Mouse (Mus musculus): ENCODE measurements at regions not wholly inside any gene's neighbourhood (a gene's known extent, or its start where the extent isn't known, plus 50 kb on each side); places are given as distances from the start of the nearest gene placed in this dataset.

DNA sequence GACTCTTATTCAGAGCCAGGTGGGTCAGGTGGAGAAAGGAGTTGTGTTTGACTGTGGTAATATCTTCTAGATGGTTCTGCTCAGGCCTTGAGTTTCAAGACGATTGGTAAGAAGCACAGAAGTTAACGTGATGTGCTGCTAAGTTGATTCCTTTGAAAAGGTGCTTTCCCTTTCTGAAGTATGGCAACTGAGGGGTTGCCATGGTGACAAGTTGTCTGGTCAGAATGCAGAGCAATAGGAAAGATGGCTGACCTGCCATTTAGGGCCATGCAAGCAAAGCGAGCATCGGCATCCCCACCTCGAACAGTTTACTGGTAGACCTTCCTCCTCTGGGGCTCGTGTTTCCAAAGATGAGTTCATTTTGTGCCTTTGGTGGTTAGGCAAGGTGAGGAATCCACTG is 76.1 kb upstream of the Id2 start:
- Histone ChIP-seq H3K4me2 (ENCODE audit: low read depth, low read length) (no peak overlapping the region), H3K9ac (replicated peaks; ENCODE audit: low read depth, low read length) (no peak overlapping the region), H3K27me3 (ENCODE audit: control insufficient read depth, insufficient read depth, low read length) (no peaks in the 10 kb centered on the region), H3K27ac (ENCODE audit: low read depth, low read length) (no peak overlapping the region), H3K4me1 (ENCODE audit: control insufficient read depth, insufficient read depth, low read length) (no peaks in the 10 kb centered on the region), H3K36me3 (ENCODE audit: control insufficient read depth, insufficient read depth, low read length) (no peaks in the 10 kb centered on the region), H3K9me3 (ENCODE audit: control insufficient read depth, low read length) (no peaks in the 10 kb centered on the region), H3K4me3 (ENCODE audit: low read depth, low read length) (no peak overlapping the region)
- ATAC-seq (ENCODE audit: low read depth), result no peak
- WGBS, result 73% methylated on average over 6 of the region's 6 CpGs

DNA sequence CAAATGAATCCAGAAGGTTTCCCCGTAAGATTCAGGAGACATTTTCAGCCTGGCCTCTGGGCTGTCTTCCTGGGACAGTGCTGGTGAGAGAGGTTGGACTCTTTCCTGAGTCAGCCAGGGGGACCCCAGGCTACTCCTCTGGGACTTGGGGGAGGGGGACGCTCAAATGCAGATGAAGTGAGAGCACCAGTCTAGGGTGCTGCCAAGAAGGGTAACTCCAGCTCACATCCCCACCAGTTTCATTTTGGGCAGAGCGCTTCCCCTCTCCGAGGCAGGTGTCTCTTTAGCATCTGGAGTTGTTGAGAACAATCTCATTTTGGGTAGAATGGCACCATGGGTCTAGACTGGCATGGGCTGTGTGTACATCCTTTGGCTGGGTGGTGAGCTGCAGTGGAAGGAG is 75.5 kb upstream of the Id2 start:
- Histone ChIP-seq H3K4me1 (ENCODE audit: control insufficient read depth, insufficient read depth, low read length) (no peaks in the 10 kb centered on the region), H3K9me3 (ENCODE audit: control insufficient read depth, low read length) (no peaks in the 10 kb centered on the region), H3K4me2 (ENCODE audit: low read depth, low read length) (no peak overlapping the region), H3K27ac (ENCODE audit: low read depth, low read length) (no peak overlapping the region), H3K27me3 (ENCODE audit: control insufficient read depth, insufficient read depth, low read length) (no peaks in the 10 kb centered on the region), H3K36me3 (ENCODE audit: control insufficient read depth, insufficient read depth, low read length) (no peaks in the 10 kb centered on the region), H3K4me3 (ENCODE audit: low read depth, low read length) (no peak overlapping the region), H3K9ac (replicated peaks; ENCODE audit: low read depth, low read length) (no peak overlapping the region)
- WGBS, result 96% methylated on average over 4 of the region's 4 CpGs
- no peak for ATAC-seq (ENCODE audit: low read depth)

DNA sequence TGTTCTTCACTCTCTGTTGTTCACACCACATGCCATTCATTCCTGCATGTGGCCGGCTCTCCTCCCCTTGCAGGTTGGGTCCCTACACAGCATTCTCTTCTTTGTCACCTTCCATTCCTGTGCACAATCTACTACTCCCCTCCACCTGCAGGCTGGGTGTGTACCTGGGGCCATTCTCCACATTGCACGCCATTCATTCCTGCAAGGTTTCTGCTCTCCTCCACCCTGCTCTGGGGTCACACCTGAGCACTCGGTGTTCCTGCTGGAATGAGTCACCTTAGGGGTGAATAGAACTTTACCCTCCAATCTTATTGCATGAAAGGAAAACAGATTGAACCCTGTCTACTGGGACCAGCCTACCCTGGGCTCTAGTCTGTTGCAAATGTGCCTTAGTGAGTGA is 72.7 kb upstream of the Id2 start:
- no peak overlapping the region for H3K4me3 ChIP-seq (ENCODE audit: low read depth, low read length)
- H3K9ac ChIP-seq (replicated peaks; ENCODE audit: low read depth, low read length), result no peak overlapping the region
- no peak for ATAC-seq (ENCODE audit: low read depth)
- H3K27me3 ChIP-seq (ENCODE audit: control insufficient read depth, insufficient read depth, low read length), result no peaks in the 10 kb centered on the region
- no peaks in the 10 kb centered on the region for H3K9me3 ChIP-seq (ENCODE audit: control insufficient read depth, low read length)
- 96% methylated on average over 3 of the region's 3 CpGs for WGBS
- no peak overlapping the region for H3K27ac ChIP-seq (ENCODE audit: low read depth, low read length)
- H3K4me2 ChIP-seq (ENCODE audit: low read depth, low read length), result no peak overlapping the region
- H3K36me3 ChIP-seq (ENCODE audit: control insufficient read depth, insufficient read depth, low read length), result no peaks in the 10 kb centered on the region
- H3K4me1 ChIP-seq (ENCODE audit: control insufficient read depth, insufficient read depth, low read length), result no peaks in the 10 kb centered on the region

DNA sequence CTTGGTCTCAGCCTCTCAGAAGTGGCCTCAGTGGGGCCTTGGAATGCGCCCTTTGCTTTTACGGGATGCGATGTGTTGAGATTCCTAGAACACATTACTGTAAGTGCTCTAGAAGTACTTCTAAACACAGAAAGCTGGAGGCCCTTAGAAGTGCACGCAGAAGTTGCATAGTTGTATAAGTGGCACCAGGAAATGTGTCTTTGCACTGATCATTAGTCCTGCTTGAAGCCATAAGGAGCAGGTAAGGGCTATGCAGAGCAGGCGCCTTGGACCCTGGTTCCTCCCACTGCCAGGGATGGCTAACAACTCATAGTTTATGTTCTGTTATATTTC is 71.2 kb upstream of the Id2 start:
- H3K4me3 ChIP-seq (ENCODE audit: low read depth, low read length), result no peak overlapping the region
- H3K27ac ChIP-seq (ENCODE audit: low read depth, low read length), result no peak overlapping the region
- 95% methylated on average over 5 of the region's 5 CpGs for WGBS
- ATAC-seq (ENCODE audit: low read depth), result no peak
- H3K36me3 ChIP-seq (ENCODE audit: control insufficient read depth, insufficient read depth, low read length), result no peaks in the 10 kb centered on the region
- H3K4me2 ChIP-seq (ENCODE audit: low read depth, low read length), result no peak overlapping the region
- no peaks in the 10 kb centered on the region for H3K4me1 ChIP-seq (ENCODE audit: control insufficient read depth, insufficient read depth, low read length)
- no peaks in the 10 kb centered on the region for H3K27me3 ChIP-seq (ENCODE audit: control insufficient read depth, insufficient read depth, low read length)
- no peaks in the 10 kb centered on the region for H3K9me3 ChIP-seq (ENCODE audit: control insufficient read depth, low read length)
- no peak overlapping the region for H3K9ac ChIP-seq (replicated peaks; ENCODE audit: low read depth, low read length)

DNA sequence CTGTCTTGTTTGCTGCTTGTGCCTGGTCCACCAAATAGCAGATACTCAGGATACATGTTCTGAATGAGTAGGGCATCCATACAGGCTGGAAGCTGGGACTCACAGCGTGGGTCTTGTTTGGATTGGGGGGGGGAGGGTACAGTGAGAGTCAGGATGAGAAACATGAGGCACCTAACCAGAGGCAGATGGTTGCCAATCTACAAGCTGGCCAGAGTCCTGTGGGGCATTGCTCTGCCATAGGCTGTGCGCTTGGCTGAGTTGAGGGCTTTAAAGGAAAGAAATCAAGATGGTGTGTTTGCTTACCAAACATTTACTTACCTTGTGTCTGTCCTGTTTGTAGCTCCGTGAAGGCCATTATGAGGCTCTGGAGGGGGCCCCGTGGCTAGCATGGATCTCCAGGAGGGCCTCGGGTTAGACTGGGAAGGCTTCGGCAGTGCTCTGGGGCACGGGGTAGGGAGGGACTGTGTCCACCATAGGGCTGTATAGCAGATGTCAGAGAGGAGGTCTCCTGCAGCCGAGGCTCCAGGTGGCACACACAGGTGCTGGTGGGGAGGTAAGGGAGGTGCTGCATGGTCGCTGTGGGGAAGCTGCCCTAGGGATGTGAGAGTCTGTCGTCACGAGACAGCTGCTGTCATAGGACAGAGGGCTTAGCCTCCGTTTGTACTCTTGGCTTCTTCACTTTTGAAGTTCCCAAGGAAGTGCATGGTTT is 70.7 kb upstream of the Id2 start:
- WGBS, result 77% methylated on average over 12 of the region's 12 CpGs
- H3K27ac ChIP-seq (ENCODE audit: low read depth, low read length), result no peak overlapping the region
- no peak for ATAC-seq (ENCODE audit: low read depth)

DNA sequence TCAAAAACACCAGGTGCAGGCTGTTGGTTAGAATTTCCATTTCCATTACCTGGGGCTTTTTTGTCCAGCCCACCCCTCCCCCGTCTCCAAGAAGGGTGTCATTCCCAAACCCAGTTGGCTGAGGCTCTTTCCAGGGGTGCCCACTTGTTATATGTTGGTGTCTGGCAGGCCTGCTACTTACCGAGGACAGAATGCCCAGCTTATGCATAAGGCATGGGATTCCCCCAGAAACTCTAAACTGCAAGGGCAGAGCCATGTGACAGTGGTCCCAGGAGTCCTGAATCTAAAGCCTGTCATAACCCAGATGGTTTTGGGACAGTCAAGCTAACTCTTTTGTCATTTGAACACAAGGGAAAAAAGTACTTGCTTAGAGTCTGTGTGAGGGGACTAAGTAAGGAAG is 69.6 kb upstream of the Id2 start:
- ATAC-seq (ENCODE audit: low read depth), result no peak
- Histone ChIP-seq H3K27ac (ENCODE audit: low read depth, low read length) (no peak overlapping the region), H3K4me3 (ENCODE audit: low read depth, low read length) (no peak overlapping the region), H3K36me3 (ENCODE audit: control insufficient read depth, insufficient read depth, low read length) (no peaks in the 10 kb centered on the region), H3K9me3 (ENCODE audit: control insufficient read depth, low read length) (no peaks in the 10 kb centered on the region), H3K4me2 (ENCODE audit: low read depth, low read length) (no peak overlapping the region), H3K9ac (replicated peaks; ENCODE audit: low read depth, low read length) (no peak overlapping the region), H3K27me3 (ENCODE audit: control insufficient read depth, insufficient read depth, low read length) (no peaks in the 10 kb centered on the region), H3K4me1 (ENCODE audit: control insufficient read depth, insufficient read depth, low read length) (no peaks in the 10 kb centered on the region)
- WGBS, result 64% methylated on average over 2 of the region's 2 CpGs

More for the DNA sequence above, 70.7 kb upstream of the Id2 start:
- no peaks in the 10 kb centered on the region for H3K4me1 ChIP-seq (ENCODE audit: control insufficient read depth, insufficient read depth, low read length)
- H3K27me3 ChIP-seq (ENCODE audit: control insufficient read depth, insufficient read depth, low read length), result no peaks in the 10 kb centered on the region
- no peaks in the 10 kb centered on the region for H3K36me3 ChIP-seq (ENCODE audit: control insufficient read depth, insufficient read depth, low read length)
- H3K9ac ChIP-seq (replicated peaks; ENCODE audit: low read depth, low read length), result no peak overlapping the region
- no peak overlapping the region for H3K4me3 ChIP-seq (ENCODE audit: low read depth, low read length)
- H3K9me3 ChIP-seq (ENCODE audit: control insufficient read depth, low read length), result no peaks in the 10 kb centered on the region
- H3K4me2 ChIP-seq (ENCODE audit: low read depth, low read length), result no peak overlapping the region

DNA sequence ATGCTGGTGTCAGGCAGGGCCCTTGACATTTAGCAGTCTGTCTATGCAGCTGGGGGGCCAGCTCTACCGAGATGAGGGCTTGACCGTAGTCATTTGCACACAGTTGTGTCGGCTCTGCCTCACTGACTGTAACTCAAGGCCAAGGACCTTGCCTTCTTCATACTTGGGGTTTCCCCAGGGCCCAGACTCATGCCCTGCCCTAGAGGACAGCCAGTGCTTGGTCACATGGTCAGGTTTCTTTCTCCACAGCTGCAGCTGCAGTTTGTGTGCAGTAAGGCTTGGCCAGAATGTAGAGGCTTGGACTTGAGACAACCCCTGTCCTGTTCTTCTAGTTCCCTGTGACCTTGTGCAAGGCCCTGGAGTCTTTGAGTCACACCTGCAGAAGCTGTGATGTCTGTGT is 68.7 kb upstream of the Id2 start:
- Histone ChIP-seq H3K4me2 (ENCODE audit: low read depth, low read length) (no peak overlapping the region), H3K9ac (replicated peaks; ENCODE audit: low read depth, low read length) (no peak overlapping the region), H3K4me3 (ENCODE audit: low read depth, low read length) (no peak overlapping the region), H3K4me1 (ENCODE audit: control insufficient read depth, insufficient read depth, low read length) (no peaks in the 10 kb centered on the region), H3K9me3 (ENCODE audit: control insufficient read depth, low read length) (no peaks in the 10 kb centered on the region), H3K27ac (ENCODE audit: low read depth, low read length) (no peak overlapping the region), H3K36me3 (ENCODE audit: control insufficient read depth, insufficient read depth, low read length) (no peaks in the 10 kb centered on the region), H3K27me3 (ENCODE audit: control insufficient read depth, insufficient read depth, low read length) (no peaks in the 10 kb centered on the region)
- WGBS, result 92% methylated on average over 3 of the region's 3 CpGs
- no peak for ATAC-seq (ENCODE audit: low read depth)

DNA sequence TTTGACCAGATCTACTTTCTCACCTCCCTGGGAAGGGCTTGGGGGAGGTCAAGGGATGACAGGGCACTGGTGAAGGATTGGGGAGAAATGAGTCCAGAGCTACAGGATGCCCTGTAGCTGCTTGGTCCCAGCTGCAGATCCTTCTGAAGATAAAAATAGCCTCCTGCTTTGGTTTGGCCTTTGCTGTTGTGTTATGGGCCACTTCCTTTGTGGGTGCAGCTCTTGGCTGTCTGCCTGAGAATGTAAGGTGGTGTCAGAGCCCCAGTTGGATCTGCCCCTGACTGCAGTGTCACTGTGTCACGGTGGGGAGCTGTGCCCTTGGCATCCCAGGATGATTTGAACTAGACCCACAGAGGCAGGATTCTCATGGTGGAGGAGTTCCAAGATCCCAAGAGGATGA is 67.8 kb upstream of the Id2 start:
- no peak overlapping the region for H3K4me2 ChIP-seq (ENCODE audit: low read depth, low read length)
- H3K4me3 ChIP-seq (ENCODE audit: low read depth, low read length), result no peak overlapping the region
- no peaks in the 10 kb centered on the region for H3K36me3 ChIP-seq (ENCODE audit: control insufficient read depth, insufficient read depth, low read length)
- no peaks in the 10 kb centered on the region for H3K27me3 ChIP-seq (ENCODE audit: control insufficient read depth, insufficient read depth, low read length)
- 76% methylated on average over 1 of the region's 1 CpGs for WGBS
- no peaks in the 10 kb centered on the region for H3K9me3 ChIP-seq (ENCODE audit: control insufficient read depth, low read length)
- H3K9ac ChIP-seq (replicated peaks; ENCODE audit: low read depth, low read length), result no peak overlapping the region
- H3K27ac ChIP-seq (ENCODE audit: low read depth, low read length), result no peak overlapping the region
- no peaks in the 10 kb centered on the region for H3K4me1 ChIP-seq (ENCODE audit: control insufficient read depth, insufficient read depth, low read length)
- ATAC-seq (ENCODE audit: low read depth), result no peak

DNA sequence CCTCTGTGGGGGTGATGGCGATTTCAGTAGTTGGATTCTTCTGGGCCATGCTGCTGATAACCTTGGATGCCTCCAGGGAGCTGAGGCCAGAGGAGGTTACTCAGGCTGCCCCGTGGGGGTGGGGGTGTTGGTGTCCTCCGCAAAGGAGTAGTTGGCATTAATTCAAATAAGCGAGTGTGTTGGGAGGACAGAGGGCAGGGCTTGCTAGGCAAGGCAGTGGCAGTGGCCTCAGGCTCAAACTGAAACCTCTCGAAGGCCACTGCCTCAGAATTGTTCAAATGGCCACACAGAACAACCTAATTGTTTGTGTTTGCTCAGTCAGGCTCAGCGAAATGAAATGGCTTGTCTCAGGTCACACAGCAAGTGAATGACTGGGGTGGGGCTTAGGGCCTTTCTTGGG is 66.6 kb upstream of the Id2 start:
- H3K9ac ChIP-seq (replicated peaks; ENCODE audit: low read depth, low read length), result no peak overlapping the region
- WGBS, result 13% methylated on average over 6 of the region's 6 CpGs
- H3K4me3 ChIP-seq (ENCODE audit: low read depth, low read length), result no peak overlapping the region
- H3K36me3 ChIP-seq (ENCODE audit: control insufficient read depth, insufficient read depth, low read length), result no peaks in the 10 kb centered on the region
- no peaks in the 10 kb centered on the region for H3K9me3 ChIP-seq (ENCODE audit: control insufficient read depth, low read length)
- H3K4me2 ChIP-seq (ENCODE audit: low read depth, low read length), result no peak overlapping the region
- no peak for ATAC-seq (ENCODE audit: low read depth)
- H3K27ac ChIP-seq (ENCODE audit: low read depth, low read length), result no peak overlapping the region
- no peaks in the 10 kb centered on the region for H3K27me3 ChIP-seq (ENCODE audit: control insufficient read depth, insufficient read depth, low read length)
- no peaks in the 10 kb centered on the region for H3K4me1 ChIP-seq (ENCODE audit: control insufficient read depth, insufficient read depth, low read length)

DNA sequence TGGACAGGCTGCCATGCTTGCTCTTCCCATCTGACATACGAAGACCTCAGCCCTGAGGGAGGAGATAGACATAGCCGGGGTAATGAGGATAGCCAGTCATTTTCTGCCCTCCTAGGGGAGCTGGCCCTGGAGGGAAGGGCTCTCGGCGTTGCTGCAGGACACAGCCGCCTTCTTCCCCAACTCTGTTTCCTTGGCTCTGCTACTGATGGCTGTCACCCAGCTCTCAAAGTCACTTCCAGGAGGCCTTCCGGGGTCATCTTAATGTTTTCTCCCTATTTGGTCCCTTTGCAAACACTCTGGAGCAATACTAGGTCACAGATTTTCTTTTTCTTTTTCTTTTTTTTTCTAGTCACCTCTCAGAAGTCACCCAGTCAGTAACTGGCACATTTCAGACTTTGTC is 65.9 kb upstream of the Id2 start:
- ATAC-seq (ENCODE audit: low read depth), result no peak
- H3K36me3 ChIP-seq (ENCODE audit: control insufficient read depth, insufficient read depth, low read length), result no peaks in the 10 kb centered on the region
- H3K27ac ChIP-seq (ENCODE audit: low read depth, low read length), result no peak overlapping the region
- H3K4me1 ChIP-seq (ENCODE audit: control insufficient read depth, insufficient read depth, low read length), result no peaks in the 10 kb centered on the region
- no peaks in the 10 kb centered on the region for H3K9me3 ChIP-seq (ENCODE audit: control insufficient read depth, low read length)
- H3K9ac ChIP-seq (replicated peaks; ENCODE audit: low read depth, low read length), result no peak overlapping the region
- H3K4me2 ChIP-seq (ENCODE audit: low read depth, low read length), result no peak overlapping the region
- WGBS, result 73% methylated on average over 6 of the region's 6 CpGs
- H3K27me3 ChIP-seq (ENCODE audit: control insufficient read depth, insufficient read depth, low read length), result no peaks in the 10 kb centered on the region
- no peak overlapping the region for H3K4me3 ChIP-seq (ENCODE audit: low read depth, low read length)
